Mouse (Mus musculus): ENCODE data around the gene Gpbar1. TPM values are rescaled to one million over a fixed set of nuclear protein-coding genes. Genes with fewer than 3 reads are reported as not detected.
A peak's percentile ranks its signal among the peaks of the same experiment; 100 is the strongest.
"Not testable (repeated sequence)": the region's sequence is repeated elsewhere in the genome, so short reads cannot be mapped to it uniquely, and the experiment has no call there.

Gene Gpbar1
- polyA plus RNA-seq, 1 experiment: not detected

- peaks cover 31% of the 10 kb centered on the region for H3K79me2 ChIP-seq (ENCODE audit: control insufficient read depth, insufficient read depth)
- peaks cover 10% of the 10 kb centered on the region for H3K79me3 ChIP-seq (ENCODE audit: low read depth)
- H3ac ChIP-seq (ENCODE audit: control insufficient read depth, insufficient read length, low read depth): no peak overlapping the region
- H3K4me3 ChIP-seq (ENCODE audit: insufficient read depth, poor library complexity, severe bottlenecking): no peak overlapping the region
- H3K27me3 ChIP-seq (ENCODE audit: control insufficient read depth, insufficient read depth, insufficient read length): no peaks in the 10 kb centered on the region
- TF ChIP-seq CTCF (IDR thresholded peaks at IDR 0.05; ENCODE audit: control insufficient read depth, insufficient read depth, insufficient read length): no peak
- no peak for TF ChIP-seq CEBPB (IDR thresholded peaks at IDR 0.05; ENCODE audit: low read depth)
- TF ChIP-seq USF1 (IDR thresholded peaks at IDR 0.05; ENCODE audit: low read depth): no peak
- TF ChIP-seq MYOD1 (IDR thresholded peaks at IDR 0.05; ENCODE audit: control insufficient read depth, insufficient read length, low read depth): no peak
- TF ChIP-seq MAX (IDR thresholded peaks at IDR 0.05): no peak
- TF ChIP-seq MYOG (IDR thresholded peaks at IDR 0.05; ENCODE audit: control insufficient read depth, extremely low read depth, insufficient read length): no peak
- no peak for TF ChIP-seq FOSL1 (IDR thresholded peaks at IDR 0.05; ENCODE audit: insufficient read depth, low read length, poor library complexity, severe bottlenecking)
- peaks cover 40% of the 10 kb centered on the region for H3K36me3 ChIP-seq (ENCODE audit: control insufficient read depth, insufficient read depth)
These were observed 4.7 kb downstream of the Gpbar1 start for GRCm38 (mm10) chr1:74282896-74283625.

- peaks cover 31% of the 10 kb centered on the region for H3K79me2 ChIP-seq (ENCODE audit: control insufficient read depth, insufficient read depth)
- TF ChIP-seq FOSL1 (IDR thresholded peaks at IDR 0.05; ENCODE audit: insufficient read depth, low read length, poor library complexity, severe bottlenecking) (no peak), MYOG (IDR thresholded peaks at IDR 0.05; ENCODE audit: control insufficient read depth, extremely low read depth, insufficient read length) (no peak), MYOD1 (IDR thresholded peaks at IDR 0.05; ENCODE audit: control insufficient read depth, insufficient read length, low read depth) (no peak), CEBPB (IDR thresholded peaks at IDR 0.05; ENCODE audit: low read depth) (no peak), MAX (IDR thresholded peaks at IDR 0.05) (no peak), CTCF (IDR thresholded peaks at IDR 0.05; ENCODE audit: control insufficient read depth, insufficient read depth, insufficient read length) (no peak), USF1 (IDR thresholded peaks at IDR 0.05; ENCODE audit: low read depth) (no peak)
- peak overlapping the region; percentile 79 for H3K4me3 ChIP-seq (ENCODE audit: insufficient read depth, poor library complexity, severe bottlenecking)
- peaks cover 47% of the 10 kb centered on the region for H3K36me3 ChIP-seq (ENCODE audit: control insufficient read depth, insufficient read depth)
- peak overlapping the region; percentile 74 for H3ac ChIP-seq (ENCODE audit: control insufficient read depth, insufficient read length, low read depth)
- H3K79me3 ChIP-seq (ENCODE audit: low read depth): peaks cover 10% of the 10 kb centered on the region
- H3K27me3 ChIP-seq (ENCODE audit: control insufficient read depth, insufficient read depth, insufficient read length): no peaks in the 10 kb centered on the region
These were observed 5.5 kb downstream of the Gpbar1 start for GRCm38 (mm10) chr1:74283686-74284463.

- Histone ChIP-seq H3K4me3 (ENCODE audit: insufficient read depth, poor library complexity, severe bottlenecking) (peak within 1 kb of the TSS; percentile 79), H3K36me3 (ENCODE audit: control insufficient read depth, insufficient read depth) (peaks cover 54% of the 10 kb centered on the region), H3ac (ENCODE audit: control insufficient read depth, insufficient read length, low read depth) (peak within 1 kb of the TSS; percentile 80), H3K79me2 (ENCODE audit: control insufficient read depth, insufficient read depth) (peaks cover 31% of the 10 kb centered on the region), H3K27me3 (ENCODE audit: control insufficient read depth, insufficient read depth, insufficient read length) (no peaks in the 10 kb centered on the region), H3K79me3 (ENCODE audit: low read depth) (peaks cover 10% of the 10 kb centered on the region)
- TF ChIP-seq MYOG (IDR thresholded peaks at IDR 0.05; ENCODE audit: control insufficient read depth, extremely low read depth, insufficient read length) (no peak), MAX (IDR thresholded peaks at IDR 0.05) (peak; percentile 80), MYOD1 (IDR thresholded peaks at IDR 0.05; ENCODE audit: control insufficient read depth, insufficient read length, low read depth) (no peak), USF1 (IDR thresholded peaks at IDR 0.05; ENCODE audit: low read depth) (no peak), CTCF (IDR thresholded peaks at IDR 0.05; ENCODE audit: control insufficient read depth, insufficient read depth, insufficient read length) (no peak), FOSL1 (IDR thresholded peaks at IDR 0.05; ENCODE audit: insufficient read depth, low read length, poor library complexity, severe bottlenecking) (no peak), CEBPB (IDR thresholded peaks at IDR 0.05; ENCODE audit: low read depth) (peak; percentile 19)
These were observed 6.3 kb downstream of the Gpbar1 start, which contains the start of the genes Aamp and Pnkd for GRCm38 (mm10) chr1:74284543-74285160. Aamp (minus strand) TSS chr1:74284738. Pnkd (plus strand) TSS chr1:74284930.

- Histone ChIP-seq H3ac (ENCODE audit: control insufficient read depth, insufficient read length, low read depth) (peak overlapping the region; percentile 80), H3K4me3 (ENCODE audit: insufficient read depth, poor library complexity, severe bottlenecking) (peak overlapping the region; percentile 57), H3K79me2 (ENCODE audit: control insufficient read depth, insufficient read depth) (peaks cover 31% of the 10 kb centered on the region), H3K79me3 (ENCODE audit: low read depth) (peaks cover 10% of the 10 kb centered on the region), H3K27me3 (ENCODE audit: control insufficient read depth, insufficient read depth, insufficient read length) (no peaks in the 10 kb centered on the region), H3K36me3 (ENCODE audit: control insufficient read depth, insufficient read depth) (peaks cover 60% of the 10 kb centered on the region)
- TF ChIP-seq MYOG (IDR thresholded peaks at IDR 0.05; ENCODE audit: control insufficient read depth, extremely low read depth, insufficient read length) (no peak), MAX (IDR thresholded peaks at IDR 0.05) (no peak), MYOD1 (IDR thresholded peaks at IDR 0.05; ENCODE audit: control insufficient read depth, insufficient read length, low read depth) (no peak), FOSL1 (IDR thresholded peaks at IDR 0.05; ENCODE audit: insufficient read depth, low read length, poor library complexity, severe bottlenecking) (no peak), CEBPB (IDR thresholded peaks at IDR 0.05; ENCODE audit: low read depth) (no peak), CTCF (IDR thresholded peaks at IDR 0.05; ENCODE audit: control insufficient read depth, insufficient read depth, insufficient read length) (no peak), USF1 (IDR thresholded peaks at IDR 0.05; ENCODE audit: low read depth) (no peak)
These were observed 7.1 kb downstream of the Gpbar1 start for GRCm38 (mm10) chr1:74285212-74286010.

GRCm38 (mm10) chr1:74286869-74287607 is 8.7 kb downstream of the Gpbar1 start:
- peaks cover 31% of the 10 kb centered on the region for H3K79me2 ChIP-seq (ENCODE audit: control insufficient read depth, insufficient read depth)
- H3K4me3 ChIP-seq (ENCODE audit: insufficient read depth, poor library complexity, severe bottlenecking); H3ac ChIP-seq (ENCODE audit: control insufficient read depth, insufficient read length, low read depth); H3K27me3 ChIP-seq (ENCODE audit: control insufficient read depth, insufficient read depth, insufficient read length): not testable (repeated sequence)
- peaks cover 10% of the 10 kb centered on the region for H3K79me3 ChIP-seq (ENCODE audit: low read depth)
- H3K36me3 ChIP-seq (ENCODE audit: control insufficient read depth, insufficient read depth): peaks cover 57% of the 10 kb centered on the region

All from C2C12 (cell line).